Mouse (Mus musculus) stomach, postnatal 0 days (tissue): Measurements from ENCODE around the gene Rbl2. TPM values are rescaled to one million over a fixed set of nuclear protein-coding genes. Genes with fewer than 3 reads are reported as not detected.

Experiments
- ATAC-seq: fragments of 200-750 bp; cut with Nextera tagmentation; 2 replicates; pipeline ENCODE4 v1.8.0; 2017; ENCODE audit not compliant: low FRiP score, low TSS enrichment
- DNase-seq: peaks from one replicate; pipeline ENCODE4 v3.0.0-alpha.2; 2016; ENCODE audit warnings: low spot score
- H3K27ac ChIP-seq: fragments of 300-500 bp; sonication (generic); replicated peaks from 2 replicates; pipeline ENCODE4 v1.5.1; 2014; ENCODE audit warnings: mild to moderate bottlenecking, control low read depth
- H3K27me3 ChIP-seq: fragments of 300-500 bp; sonication (generic); 2 replicates; pipeline ENCODE4 v1.6.1; 2014; ENCODE audit warnings: low read length; ENCODE audit not compliant: control insufficient read depth, insufficient read depth
- H3K36me3 ChIP-seq: fragments of 300-500 bp; sonication (generic); 2 replicates; pipeline ENCODE4 v1.6.1; 2014; ENCODE audit warnings: low read length, mixed read lengths; ENCODE audit not compliant: control insufficient read depth, insufficient read depth
- H3K4me1 ChIP-seq: fragments of 300-500 bp; sonication (generic); replicated peaks from 2 replicates; pipeline ENCODE4 v1.6.1; 2014; ENCODE audit warnings: antibody characterized with exemption; ENCODE audit not compliant: control insufficient read depth, insufficient read depth
- H3K4me2 ChIP-seq: fragments of 300-500 bp; sonication (generic); replicated peaks from 2 replicates; pipeline ENCODE4 v1.6.1; 2014; ENCODE audit warnings: low read depth, mild to moderate bottlenecking, control low read depth, moderate library complexity
- H3K4me3 ChIP-seq: fragments of 300-500 bp; sonication (generic); 2 replicates; pipeline ENCODE4 v1.5.1; 2014; ENCODE audit warnings: low read depth, low read length, control low read depth
- H3K9ac ChIP-seq: fragments of 300-500 bp; sonication (generic); 2 replicates; pipeline ENCODE4 v1.6.1; 2014; ENCODE audit warnings: mild to moderate bottlenecking, low read length, control low read depth, mixed read lengths
- H3K9me3 ChIP-seq: fragments of 300-500 bp; sonication (generic); 2 replicates; pipeline ENCODE4 v1.6.1; 2016; ENCODE audit warnings: low read length; ENCODE audit not compliant: control insufficient read depth
- CTCF ChIP-seq: IDR thresholded peaks from 2 replicates; pipeline ENCODE4 v1.5.1; 2016; ENCODE audit warnings: antibody characterized with exemption, low read depth, mild to moderate bottlenecking, moderate library complexity
- EP300 ChIP-seq: optimal IDR thresholded peaks from 2 replicates; pipeline ENCODE3; 2016; ENCODE audit warnings: antibody characterized with exemption
- WGBS: fragments of 180-500 bp; shearing (Covaris S2); extraction: QIAGEN DNeasy Blood & Tissue Kit; methylation state at CpG from one replicate; pipeline ENCODE4 v1.1.7; 2014; 5-methylcytosine and 5-hydroxymethylcytosine counted together
- polyA plus RNA-seq: library from polyadenylated mRNA; unstranded; fragments of >200 nt; fragmentation: Nextera tagmentation; extraction: Ambion mirVana; gene quantifications from 2 replicates; pipeline ENCODE4 v1.2.1, GENCODE M21; 2015

The Rbl2 gene
- polyA plus RNA-seq, 1 experiment from 2014 or later = 6.5 TPM

- Histone ChIP-seq H3K4me3 (no peak overlapping the region), H3K4me1 (no peaks in the 10 kb centered on the region), H3K9ac (no peak overlapping the region), H3K27ac (no peak overlapping the region), H3K27me3 (no peaks in the 10 kb centered on the region), H3K4me2 (no peak overlapping the region), H3K36me3 (no peaks in the 10 kb centered on the region), H3K9me3 (no peaks in the 10 kb centered on the region)
- 38% methylated on average over 5 of the region's 6 CpGs for WGBS
- TF ChIP-seq EP300 (no peak), CTCF (peak; percentile 60)
- peak; percentile 45 for DNase-seq
- ATAC-seq = no peak
Observed at GRCm38 (mm10) chr8:91154564-91154963, 84.7 kb downstream of the Rbl2 start.

DNA sequence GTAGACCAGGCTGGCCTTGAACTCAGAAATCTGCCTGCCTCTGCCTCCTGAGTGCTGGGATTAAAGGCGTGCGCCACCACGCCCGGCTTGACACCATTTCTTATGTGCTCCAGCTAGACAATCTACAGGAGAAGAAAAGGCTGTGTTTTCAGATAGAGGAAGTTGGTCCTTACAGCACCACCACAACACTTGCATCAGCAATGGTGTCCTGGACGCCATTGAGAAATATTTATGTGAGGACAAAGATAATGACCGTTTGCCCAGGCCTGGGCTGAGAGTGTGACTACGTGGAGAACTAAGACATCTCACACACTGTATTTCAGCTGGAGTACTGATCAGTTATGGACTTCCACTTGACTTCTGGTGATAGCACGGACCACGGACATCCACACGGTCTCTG is 88.8 kb downstream of the Rbl2 start:
- no peak overlapping the region for H3K9ac ChIP-seq
- ATAC-seq = no peak
- H3K9me3 ChIP-seq = no peaks in the 10 kb centered on the region
- H3K4me1 ChIP-seq = no peaks in the 10 kb centered on the region
- H3K27me3 ChIP-seq = no peaks in the 10 kb centered on the region
- no peak overlapping the region for H3K27ac ChIP-seq
- 90% methylated on average over 10 of the region's 10 CpGs for WGBS
- no peak overlapping the region for H3K4me3 ChIP-seq
- DNase-seq = no peak
- H3K4me2 ChIP-seq = no peak overlapping the region
- TF ChIP-seq CTCF (no peak), EP300 (no peak)
- no peaks in the 10 kb centered on the region for H3K36me3 ChIP-seq

DNA sequence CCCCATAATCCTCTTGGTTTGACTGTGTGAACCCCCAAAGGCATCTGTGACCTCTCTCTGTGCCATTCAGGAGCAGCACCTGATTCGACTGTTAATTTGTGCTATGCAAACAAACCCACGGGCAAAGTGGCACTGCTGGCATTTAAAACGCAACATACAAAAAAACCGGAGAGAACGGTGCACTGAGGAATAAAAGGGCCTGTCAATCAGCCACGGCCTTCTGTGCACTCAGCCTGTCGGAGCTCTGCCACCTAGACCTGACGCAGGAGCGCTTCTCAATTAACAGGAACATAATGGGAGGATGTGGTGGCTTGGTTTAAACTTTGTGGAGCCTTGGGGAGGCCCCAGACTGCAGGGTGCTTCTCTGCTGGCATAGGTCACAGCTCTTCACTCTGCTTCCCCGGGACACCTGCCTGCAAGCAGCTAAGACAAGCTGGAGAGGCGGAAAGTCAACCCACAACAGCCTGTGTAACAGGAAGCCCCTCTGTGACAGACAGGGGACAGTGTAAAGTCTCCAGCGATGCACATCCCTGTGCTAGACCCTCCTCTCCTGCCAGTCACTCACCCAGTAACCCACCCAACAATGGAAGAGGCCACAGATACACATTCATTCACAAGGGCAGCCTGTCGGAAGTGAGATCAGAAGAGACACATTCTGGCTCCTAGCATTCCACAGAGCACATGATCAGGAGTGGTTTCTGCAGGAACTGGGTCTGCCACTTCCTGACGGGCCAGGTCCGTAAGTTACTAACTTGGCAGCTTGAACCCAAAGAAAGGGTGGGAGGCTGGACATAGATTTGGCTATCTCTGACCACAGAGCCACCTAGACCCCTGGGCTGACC is 90.3 kb downstream of the Rbl2 start:
- 46% methylated on average over 15 of the region's 15 CpGs for WGBS
- no peak for ATAC-seq
- TF ChIP-seq CTCF = no peak
- no peak for TF ChIP-seq EP300

DNA sequence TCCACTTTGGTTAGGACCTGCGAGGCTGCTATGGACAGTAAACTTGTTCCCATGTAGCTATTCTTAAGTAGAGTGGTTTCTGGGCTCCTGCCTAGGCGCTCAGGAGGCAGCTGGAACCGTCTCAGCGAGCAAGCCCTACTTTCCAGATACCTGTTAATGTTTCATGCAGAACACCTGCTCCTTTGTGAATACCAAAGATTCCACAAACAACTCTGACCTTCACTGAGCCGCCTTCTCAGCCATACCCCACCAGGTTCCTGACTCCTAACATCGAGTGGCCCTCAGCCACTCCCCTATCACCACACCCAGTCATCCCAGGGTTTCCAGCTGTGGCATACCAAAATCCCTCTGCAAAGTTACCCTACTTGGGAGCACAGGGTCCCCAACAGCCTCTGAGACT is 100.3 kb downstream of the Rbl2 start:
- TF ChIP-seq CTCF = no peak
- no peak for TF ChIP-seq EP300
- no peak overlapping the region for H3K9ac ChIP-seq
- H3K36me3 ChIP-seq = no peaks in the 10 kb centered on the region
- DNase-seq = no peak
- H3K4me1 ChIP-seq = no peaks in the 10 kb centered on the region
- no peak overlapping the region for H3K4me3 ChIP-seq
- 54% methylated on average over 6 of the region's 6 CpGs for WGBS
- no peaks in the 10 kb centered on the region for H3K9me3 ChIP-seq
- no peak overlapping the region for H3K4me2 ChIP-seq
- H3K27me3 ChIP-seq = no peaks in the 10 kb centered on the region
- no peak overlapping the region for H3K27ac ChIP-seq
- ATAC-seq = no peak

More for the DNA sequence above, 90.3 kb downstream of the Rbl2 start:
- H3K4me3 ChIP-seq = no peak overlapping the region
- no peaks in the 10 kb centered on the region for H3K27me3 ChIP-seq
- H3K4me2 ChIP-seq = no peak overlapping the region
- H3K4me1 ChIP-seq = no peaks in the 10 kb centered on the region
- DNase-seq = no peak
- H3K9ac ChIP-seq = no peak overlapping the region
- no peaks in the 10 kb centered on the region for H3K36me3 ChIP-seq
- H3K27ac ChIP-seq = no peak overlapping the region
- H3K9me3 ChIP-seq = no peaks in the 10 kb centered on the region

DNA sequence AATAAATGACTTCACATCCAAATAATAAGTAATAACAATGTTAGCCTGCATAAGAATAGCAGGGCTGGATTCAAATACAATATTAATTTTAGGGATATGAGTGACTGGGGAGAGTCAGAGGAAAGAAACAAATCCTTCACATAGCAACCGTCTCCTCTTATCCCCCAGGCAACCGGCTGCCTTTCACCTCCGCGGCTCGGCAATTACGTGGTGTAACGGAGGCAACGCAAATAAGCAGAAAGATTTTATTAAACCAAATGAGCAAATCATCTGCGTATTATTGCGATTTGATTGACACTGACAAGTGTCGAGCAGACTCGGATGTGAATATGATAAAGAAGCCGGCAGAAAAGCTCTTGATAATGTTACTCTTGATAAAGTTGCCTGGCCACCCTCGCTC is 101.1 kb downstream of the Rbl2 start:
- Histone ChIP-seq H3K9ac (no peak overlapping the region), H3K27ac (no peak overlapping the region), H3K36me3 (no peaks in the 10 kb centered on the region), H3K9me3 (no peaks in the 10 kb centered on the region), H3K27me3 (no peaks in the 10 kb centered on the region), H3K4me2 (no peak overlapping the region), H3K4me3 (no peak overlapping the region), H3K4me1 (no peaks in the 10 kb centered on the region)
- no peak for DNase-seq
- no peak for TF ChIP-seq EP300
- TF ChIP-seq CTCF = no peak
- 57% methylated on average over 14 of the region's 14 CpGs for WGBS
- no peak for ATAC-seq

DNA sequence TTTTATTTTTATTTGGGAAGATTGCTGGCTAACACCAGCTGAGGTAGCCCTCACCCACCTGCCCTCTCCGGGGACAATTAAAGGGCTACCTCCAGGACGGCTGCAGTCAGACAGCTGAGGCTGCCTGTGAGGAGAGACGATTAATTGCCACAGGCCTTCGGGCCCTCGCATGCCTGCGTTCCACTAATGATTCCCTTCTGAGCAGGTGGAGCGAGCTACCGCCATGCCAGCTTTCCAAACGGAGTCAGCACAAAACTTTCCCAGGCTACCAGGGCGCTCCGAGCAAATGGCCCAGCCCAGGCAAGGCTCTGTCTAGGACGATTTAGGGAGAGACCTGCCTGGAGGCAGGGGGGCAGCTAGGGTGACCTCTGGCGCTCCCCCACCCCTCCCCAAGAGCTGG is 101.7 kb downstream of the Rbl2 start:
- H3K4me1 ChIP-seq = no peaks in the 10 kb centered on the region
- WGBS = 44% methylated on average over 13 of the region's 13 CpGs
- no peak overlapping the region for H3K4me2 ChIP-seq
- H3K4me3 ChIP-seq = no peak overlapping the region
- no peak overlapping the region for H3K9ac ChIP-seq
- no peak for TF ChIP-seq CTCF
- no peak for TF ChIP-seq EP300
- H3K27ac ChIP-seq = no peak overlapping the region
- no peaks in the 10 kb centered on the region for H3K27me3 ChIP-seq
- no peaks in the 10 kb centered on the region for H3K9me3 ChIP-seq
- DNase-seq (no peak), ATAC-seq (no peak)
- H3K36me3 ChIP-seq = no peaks in the 10 kb centered on the region

Other genes with a start within 250 kb of the Rbl2 start
- gene Chd9, start 241.7 kb upstream of the Rbl2 start, polyA plus RNA-seq = 125 and 131 TPM in 2 replicates
- 42.2 and 47.1 TPM in 2 replicates for gene Aktip, start 129.9 kb downstream of the Rbl2 start, polyA plus RNA-seq
- gene Rpgrip1l, start 243.2 kb downstream of the Rbl2 start, polyA plus RNA-seq = 4.4 and 5.5 TPM in 2 replicates
- 25.7 and 29.2 TPM in 2 replicates for gene Fto, start 243.5 kb downstream of the Rbl2 start, polyA plus RNA-seq